Mouse (Mus musculus) sigmoid colon, adult 10 weeks (tissue): Measurements from ENCODE around the gene Elmod1. TPM values are rescaled to one million over a fixed set of nuclear protein-coding genes. Genes with fewer than 3 reads are reported as not detected.

Experiments
- polyA plus RNA-seq: library from polyadenylated mRNA; stranded (reverse); fragments of 350-450 nt; fragmentation: Illumina TruSeq; extraction: RNeasy Lipid Tissue Mini Kit (QIAGEN cat#74804); gene quantifications from one replicate; pipeline ENCODE4 v1.2.3, GENCODE M21; 2014; ENCODE audit warnings: low read depth, low replicate concordance

Elmod1 gene
- 1.8 TPM for polyA plus RNA-seq

GRCm38 (mm10) chr9:53975122-53975518, at the start of gene Elmod1:
Elmod1 (minus strand) TSS chr9:53975301.

Other genes with a start within 250 kb of the Elmod1 start
- gene Slc35f2, start 203.8 kb downstream of the Elmod1 start, polyA plus RNA-seq = 12.8 TPM
- gene Sln, start 125.1 kb downstream of the Elmod1 start, polyA plus RNA-seq = not detected
- 4.5 TPM for gene Tnfaip8l3, start 93.1 kb upstream of the Elmod1 start, polyA plus RNA-seq